Mouse (Mus musculus): ENCODE measurements around the gene Orai2. TPM values are rescaled to one million over a fixed set of nuclear protein-coding genes. Genes with fewer than 3 reads are reported as not detected.
"Not testable (repeated sequence)": the region's sequence is repeated elsewhere in the genome, so short reads cannot be mapped to it uniquely, and the experiment has no call there.

Orai2 gene
- 1 to 10 TPM in 1 of 4 experiments, under 1 TPM in 3; 0.32 to 1.0 (median 0.45) TPM for total RNA-seq (2022)

DNA sequence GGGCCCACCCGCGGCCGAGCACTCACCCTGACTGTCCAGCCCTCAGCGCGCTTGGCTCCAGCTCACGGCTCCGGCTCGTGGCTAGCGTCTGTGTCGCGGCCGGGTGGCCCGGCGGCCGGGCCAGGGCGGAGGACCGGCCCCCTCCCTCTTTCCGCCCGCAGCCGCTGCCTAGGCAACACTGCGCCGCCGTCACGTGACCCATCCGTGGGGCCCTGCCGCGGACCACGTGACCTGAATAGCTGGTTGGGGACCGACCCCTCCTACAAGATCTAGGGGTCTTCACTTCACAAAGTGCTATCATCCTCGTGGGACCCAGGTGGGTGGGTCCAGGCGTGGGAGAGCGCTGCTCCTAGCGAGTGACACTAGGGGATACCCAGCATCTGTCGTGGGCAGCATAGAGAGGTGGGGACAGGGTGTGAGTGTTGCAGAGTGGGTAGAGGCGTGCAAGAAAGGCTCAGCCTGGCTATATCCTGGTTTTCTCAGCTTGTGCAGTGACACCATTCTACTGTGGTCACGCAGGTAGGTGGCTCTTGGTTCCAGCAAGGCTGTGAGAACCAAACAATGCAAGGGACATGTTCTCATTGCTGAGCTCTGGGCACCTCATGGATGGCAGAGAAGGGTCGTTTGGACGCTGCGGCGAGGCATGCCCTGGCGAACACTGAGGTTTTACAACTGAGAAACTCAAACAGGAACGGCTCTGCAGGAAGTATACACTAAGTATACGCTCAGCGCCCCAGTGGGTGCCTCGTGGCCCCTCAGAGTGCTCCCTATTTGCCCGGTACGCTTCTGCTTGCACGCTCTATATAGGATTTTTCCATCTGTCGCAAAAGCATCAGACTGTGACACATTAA, at the start of gene Orai2:
TSS of gene Orai2 (minus strand) at position 202 of the 851 bp plus-strand sequence.
- DNase-seq (ENCODE audit: low spot score in 2 of 2): peak; percentile 34 to 52

DNA sequence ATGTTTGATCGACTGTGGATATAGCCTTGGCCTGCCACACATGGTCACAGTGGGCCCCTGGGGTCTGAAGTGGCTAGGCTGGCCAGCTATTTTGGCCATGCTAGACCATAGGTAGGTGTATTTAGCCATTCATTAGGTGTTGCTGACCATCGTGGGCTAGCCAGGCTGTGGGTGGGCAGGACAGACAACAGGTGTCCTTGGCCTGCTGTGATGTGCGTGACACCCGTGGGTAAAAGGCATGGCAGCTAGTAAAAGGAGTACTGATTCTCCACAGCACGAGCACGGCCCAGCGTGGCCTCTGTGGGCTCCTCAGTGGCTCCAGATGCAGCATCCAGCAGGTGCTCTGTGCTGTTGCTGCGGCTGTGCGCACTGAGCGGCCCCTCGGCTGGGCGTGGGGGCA, 48.1 kb upstream of the Orai2 start:
- DNase-seq (ENCODE audit: low spot score in 2 of 2): no peak

DNA sequence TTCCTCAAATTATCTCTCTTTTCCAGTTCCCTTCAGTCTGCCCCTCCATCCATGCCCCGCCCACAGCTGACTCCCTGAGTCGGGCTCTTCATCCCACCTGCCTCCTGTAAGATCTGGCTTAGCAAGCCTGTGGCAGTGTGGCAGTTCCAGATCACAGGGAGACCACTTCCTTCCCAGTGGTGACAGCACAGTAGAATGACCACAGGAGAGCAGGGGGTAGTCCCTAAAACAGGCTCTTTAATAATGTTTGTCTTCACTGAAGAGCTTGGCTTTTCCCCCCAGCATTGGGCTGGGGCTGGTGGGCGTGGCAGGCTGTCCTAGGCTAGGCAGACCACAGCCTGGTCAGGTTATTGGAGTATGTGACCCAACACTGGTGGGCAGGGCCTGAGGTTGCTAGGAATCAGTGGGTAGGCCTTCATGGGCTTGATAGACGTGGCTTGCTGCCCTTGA, 47.4 kb upstream of the Orai2 start:
- no peak for DNase-seq (ENCODE audit: low spot score in 2 of 2)

DNA sequence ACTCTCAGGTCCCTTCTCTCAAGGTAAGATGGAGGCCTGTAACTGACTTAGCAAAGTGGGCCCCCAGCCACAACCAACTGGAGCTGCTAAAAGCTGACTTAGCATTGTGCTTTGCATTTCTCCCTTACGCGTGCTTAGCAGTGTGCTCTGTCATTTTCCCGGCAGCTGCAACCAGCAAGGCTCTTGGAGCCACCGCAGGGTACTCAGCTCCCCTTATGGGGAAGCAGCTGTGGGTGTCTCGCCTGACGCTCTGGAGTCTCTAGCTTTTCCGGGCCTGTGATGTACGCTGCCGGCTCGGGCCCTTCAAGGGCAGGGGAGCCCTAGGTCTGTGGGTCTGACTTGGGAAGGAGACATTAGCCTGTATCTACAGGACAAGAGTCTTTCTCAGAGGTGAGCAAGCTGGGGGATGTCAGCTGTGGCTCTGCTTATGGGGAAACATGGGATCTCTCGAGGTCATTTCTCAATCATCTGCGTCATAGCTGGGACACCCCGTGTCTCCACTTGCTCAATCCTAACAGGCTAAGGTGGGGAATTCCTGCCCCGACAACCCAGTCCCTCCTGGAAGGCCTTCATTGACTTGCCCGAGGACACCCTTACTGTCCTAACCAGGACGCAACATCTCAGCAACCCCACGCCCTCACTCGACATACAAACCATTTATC, 46.6 kb upstream of the Orai2 start:
- DNase-seq (ENCODE audit: low spot score in 2 of 2): no peak

DNA sequence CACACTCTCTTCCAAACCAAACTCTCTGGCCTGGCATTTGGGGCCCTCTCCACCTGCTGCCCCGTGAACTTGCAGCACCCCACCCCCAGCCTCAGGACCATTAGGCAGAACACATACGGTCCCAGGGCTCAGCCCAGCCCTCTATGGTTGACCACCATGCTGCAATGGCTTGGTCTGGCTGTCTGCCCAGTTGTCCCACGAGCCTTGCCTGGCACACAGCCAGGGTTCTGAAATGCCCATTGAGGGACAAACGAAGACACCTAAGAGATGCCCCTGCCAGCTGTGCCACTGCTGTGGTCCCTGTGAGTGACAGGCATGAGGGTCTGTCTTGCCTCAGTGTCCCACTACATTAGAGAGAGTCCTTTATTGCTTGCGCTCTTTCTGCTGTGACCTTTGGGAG, 45.4 kb upstream of the Orai2 start:
- no peak for DNase-seq (ENCODE audit: low spot score in 2 of 2)

DNA sequence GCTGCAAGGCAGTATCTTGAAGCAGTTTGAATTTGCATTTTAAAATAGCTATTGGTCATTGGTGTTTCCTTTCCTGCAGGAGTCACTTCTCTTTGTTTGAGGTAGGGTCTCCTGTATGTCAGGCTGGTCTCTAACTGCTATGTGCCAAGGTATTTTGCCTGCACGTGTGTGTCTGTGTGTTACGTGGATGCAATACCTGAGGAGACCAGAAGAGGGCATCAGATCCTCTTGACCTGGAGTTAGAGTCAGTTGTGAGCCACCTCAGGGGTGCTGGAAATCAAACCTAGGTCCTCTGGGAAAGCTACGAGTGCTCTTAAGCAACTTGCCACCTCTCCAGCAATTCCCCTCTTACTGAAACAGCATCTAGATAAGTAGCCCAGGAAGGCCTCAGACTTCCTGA, 44.7 kb upstream of the Orai2 start:
- DNase-seq (ENCODE audit: low spot score in 2 of 2): no peak

DNA sequence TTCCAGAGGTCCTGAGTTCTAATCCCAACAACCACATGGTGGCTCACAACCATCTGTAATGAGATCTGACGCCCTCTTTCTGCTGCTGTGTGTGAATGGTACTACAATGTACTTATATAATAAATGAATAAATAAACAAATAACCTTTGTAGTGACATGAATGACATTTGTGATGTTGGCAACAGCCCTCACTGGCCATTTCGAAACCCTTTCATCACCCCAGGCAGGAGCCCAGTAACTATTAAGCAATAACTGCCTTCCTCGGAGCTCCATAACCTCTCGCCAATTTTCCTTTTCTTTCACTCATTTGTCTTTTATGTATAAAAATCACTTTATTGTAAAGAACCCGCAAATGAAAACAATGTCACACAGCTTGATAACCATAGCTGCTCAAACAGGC, 43.2 kb upstream of the Orai2 start:
- DNase-seq (ENCODE audit: low spot score in 2 of 2): no peak

DNA sequence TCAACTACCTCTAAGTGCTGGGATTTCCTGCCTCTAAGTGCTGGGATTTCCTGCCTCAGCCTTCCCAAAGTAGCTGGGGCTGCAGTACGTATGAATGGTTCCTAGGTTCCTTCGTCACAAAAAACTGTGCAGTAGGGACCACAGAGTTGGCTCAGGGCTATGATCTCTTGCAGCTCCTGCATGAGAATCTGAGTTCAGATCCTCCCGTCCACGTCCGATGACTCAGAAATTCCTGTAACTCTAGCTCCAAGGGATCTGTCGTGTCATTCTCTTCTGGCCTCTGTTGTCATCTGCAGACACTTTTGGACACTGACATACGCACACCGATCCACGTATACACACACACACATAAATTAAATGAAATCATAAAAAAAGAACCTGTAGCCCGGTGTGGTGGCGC, 42.2 kb upstream of the Orai2 start:
- no peak for DNase-seq (ENCODE audit: low spot score in 2 of 2)

DNA sequence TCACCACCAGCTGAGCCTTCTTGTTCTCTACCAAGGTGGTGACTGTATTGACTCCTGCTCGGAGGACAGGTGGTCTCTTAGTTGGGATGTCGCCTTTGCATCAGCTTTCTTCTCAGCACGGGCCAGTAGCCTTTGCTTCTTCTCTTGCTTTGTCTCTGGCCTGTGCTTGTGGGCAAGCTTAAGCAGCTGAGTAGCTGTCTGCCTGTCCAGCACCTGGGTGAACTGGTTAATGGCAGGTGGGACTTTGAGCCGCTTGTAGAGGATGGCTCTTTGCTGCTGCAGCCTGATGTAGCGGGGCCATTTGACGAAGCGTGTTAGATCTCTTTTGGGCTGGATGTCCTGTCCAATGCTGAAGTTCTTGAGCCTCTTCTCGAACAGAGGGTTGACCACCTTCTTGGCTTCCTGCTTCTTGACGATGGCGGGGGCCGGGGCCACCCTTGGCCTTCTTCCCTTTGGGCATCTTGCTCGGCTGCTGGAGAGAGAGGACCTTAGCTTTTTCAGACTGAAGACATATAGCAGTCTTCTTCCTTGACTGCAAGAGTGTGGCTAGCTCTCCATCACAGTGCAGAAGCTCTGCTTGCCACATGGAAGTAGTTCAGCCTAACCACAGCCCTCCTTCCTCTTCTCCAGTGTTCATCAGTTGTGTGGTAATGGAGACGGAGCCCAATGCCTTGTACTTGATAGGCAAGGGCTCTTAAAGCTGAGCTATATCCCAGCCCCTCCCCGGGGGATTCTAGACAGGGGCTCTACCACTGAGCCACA, 41.0 kb upstream of the Orai2 start:
- not testable (repeated sequence) for DNase-seq (ENCODE audit: low spot score in 2 of 2)

DNA sequence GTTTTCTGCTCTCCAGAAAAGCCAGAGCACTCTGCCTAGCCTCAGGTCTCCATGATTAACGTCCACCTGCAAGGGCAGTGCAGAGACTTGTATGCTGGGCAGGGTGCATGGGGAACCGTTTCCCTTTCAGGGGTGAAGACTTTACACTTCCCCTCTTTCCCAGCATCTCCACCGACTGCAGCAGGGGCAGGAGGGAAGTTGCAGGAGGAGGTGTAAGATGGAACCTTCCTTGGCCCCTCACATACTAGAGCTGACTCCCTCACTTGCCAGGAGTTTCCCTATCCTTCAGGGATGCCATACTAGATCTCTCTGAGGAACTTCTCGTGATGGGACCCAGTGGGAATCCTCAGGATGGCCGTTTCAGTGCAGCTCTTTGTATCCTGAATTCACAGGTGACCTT, 40.0 kb upstream of the Orai2 start:
- no peak for DNase-seq (ENCODE audit: low spot score in 2 of 2)

DNA sequence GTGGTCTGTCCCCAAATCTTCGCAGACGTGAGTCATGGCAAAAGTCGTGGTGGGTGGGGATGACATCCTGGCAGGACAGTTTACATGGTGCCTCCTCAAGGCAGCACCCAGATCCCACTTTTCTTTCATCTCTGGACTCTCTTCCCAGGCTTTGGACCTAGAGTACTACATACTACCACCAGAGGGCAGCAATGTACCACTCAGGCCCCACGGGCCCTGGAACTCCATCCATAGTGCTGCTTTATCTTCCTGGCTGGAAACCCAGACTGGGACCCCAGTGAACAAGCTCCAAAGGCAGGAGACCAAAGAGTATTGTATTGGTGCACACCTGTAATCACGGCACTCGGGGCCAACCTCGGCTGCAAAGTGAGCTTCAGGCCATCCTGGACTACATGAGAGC, 31.3 kb upstream of the Orai2 start:
- peak; percentile 37 to 39 for DNase-seq (ENCODE audit: low spot score in 2 of 2)

DNA sequence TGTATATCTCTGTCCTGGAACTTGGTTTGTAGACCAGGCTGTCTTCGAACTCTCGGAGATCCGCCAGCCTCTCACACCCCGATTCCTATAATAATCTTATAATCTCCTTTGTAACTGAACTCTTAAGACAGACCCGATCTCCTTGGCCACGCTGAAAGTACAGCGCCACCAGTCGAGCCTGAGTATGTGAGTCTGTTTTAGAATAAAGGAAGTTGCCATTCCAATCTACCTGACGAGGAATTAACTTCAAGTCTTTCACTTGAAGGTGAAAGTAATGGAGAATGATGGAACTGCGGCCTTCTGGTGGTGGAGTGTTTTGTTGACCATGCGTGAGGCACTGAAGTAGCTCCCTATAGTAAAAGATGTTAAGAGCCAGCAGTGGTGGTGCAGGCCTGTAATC, 29.0 kb upstream of the Orai2 start:
- no peak for DNase-seq (ENCODE audit: low spot score in 2 of 2)

DNA sequence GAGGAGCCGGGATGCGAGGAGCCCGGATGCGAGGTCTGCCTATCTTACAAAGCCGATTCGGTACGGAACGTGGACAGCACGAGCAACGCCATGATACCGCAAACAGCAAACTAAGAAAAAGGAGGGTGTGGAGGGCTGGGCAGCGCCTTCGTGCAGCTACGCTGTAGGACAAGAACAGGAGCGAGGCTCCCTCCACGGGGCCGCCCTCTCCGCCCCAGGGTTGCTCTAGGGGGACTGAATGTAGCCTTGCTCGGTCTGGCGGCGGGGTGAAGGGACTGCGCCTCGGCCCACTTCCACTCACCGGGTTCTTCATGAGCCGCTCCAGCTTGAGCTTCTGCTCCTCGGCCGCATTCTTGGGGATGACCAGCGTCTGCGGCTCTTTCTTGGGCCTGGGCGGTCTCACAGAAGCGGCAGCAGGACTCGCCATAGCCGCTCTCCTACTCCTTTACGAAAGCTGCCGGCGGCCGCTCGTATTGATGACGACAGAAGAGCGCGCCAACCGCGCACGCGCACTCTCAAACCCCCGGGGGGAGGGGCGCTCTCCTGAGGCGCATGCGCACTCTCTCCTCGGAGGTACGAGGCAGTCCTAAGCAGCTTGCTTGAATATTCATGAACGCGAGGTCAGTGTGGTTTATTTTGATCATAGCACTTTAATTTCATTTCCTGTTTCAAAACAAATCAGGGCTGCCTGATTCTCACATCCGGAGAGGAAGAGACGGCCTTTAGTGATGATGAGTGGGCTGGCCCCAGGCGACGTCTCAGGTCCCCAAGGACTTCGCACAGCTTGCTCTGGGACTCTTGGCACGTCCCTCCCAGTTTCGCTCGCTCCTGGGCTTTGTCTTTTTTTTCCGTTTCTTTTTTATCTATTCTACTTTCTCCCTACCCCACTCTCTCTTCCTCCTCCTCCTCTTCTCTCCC, 28.2 kb upstream of the Orai2 start, which contains the start of gene Prkrip1:
TSS of gene Prkrip1 (minus strand) at position 490 of the 918 bp plus-strand sequence.
- peak; percentile 87 to 88 for DNase-seq (ENCODE audit: low spot score in 2 of 2)

DNA sequence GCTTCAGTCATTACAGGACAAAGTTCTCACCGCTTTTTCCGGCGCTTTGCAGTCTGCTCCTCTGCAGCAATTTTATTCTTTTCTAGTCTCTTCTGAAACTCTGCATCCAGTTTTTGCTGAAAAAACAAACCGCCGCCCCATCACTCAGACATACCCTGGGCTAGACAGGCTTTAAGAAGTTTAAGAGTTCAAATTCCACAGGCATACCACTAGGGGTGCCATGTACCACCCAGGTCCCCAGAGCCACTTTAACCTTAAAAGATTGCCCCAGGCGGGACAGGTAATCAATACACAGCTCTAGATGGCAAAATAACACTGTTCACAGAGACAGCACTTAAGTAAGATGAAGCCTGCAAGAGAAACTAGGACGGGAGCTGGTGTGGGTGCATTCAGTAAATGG, 21.4 kb upstream of the Orai2 start:
- DNase-seq (ENCODE audit: low spot score in 2 of 2): no peak

DNA sequence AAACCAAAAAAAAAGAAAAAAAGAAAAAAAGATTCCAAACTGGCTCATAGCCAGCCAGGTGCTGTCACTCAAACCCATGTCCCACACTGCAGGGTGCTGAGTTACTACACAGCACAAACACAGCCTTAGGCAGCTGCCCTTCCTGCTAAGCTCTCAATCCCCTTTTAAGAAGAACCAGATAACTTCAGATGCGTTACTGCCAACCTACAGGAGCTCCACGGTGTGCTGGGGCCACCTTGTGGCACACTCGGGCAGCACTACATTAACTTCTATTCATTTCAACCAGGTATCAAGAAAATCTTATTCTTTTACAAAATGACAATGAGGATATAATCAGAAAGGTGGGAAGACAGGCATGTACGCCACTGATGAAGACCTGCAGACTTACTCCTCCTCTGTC, 16.2 kb upstream of the Orai2 start:
- peak; percentile 28 to 40 for DNase-seq (ENCODE audit: low spot score in 2 of 2)

DNA sequence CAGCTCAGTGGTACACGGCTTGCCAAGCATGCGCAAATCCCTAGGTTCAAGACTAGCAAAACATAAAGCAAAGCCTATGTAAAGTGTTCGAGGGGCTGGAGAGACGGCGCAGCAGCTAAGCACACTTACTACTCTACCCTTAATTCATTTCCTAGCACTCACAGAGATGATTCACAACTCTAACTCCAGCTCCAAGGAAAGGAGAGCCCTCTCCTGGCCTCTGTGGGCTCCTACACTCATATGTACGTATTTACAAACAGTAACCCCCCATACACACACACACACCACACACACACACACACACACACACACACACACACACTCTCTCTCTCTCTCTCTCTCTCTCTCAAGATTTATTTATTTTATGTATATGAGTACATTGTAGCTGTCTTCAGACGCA, 13.3 kb upstream of the Orai2 start:
- DNase-seq (ENCODE audit: low spot score in 2 of 2): no peak

DNA sequence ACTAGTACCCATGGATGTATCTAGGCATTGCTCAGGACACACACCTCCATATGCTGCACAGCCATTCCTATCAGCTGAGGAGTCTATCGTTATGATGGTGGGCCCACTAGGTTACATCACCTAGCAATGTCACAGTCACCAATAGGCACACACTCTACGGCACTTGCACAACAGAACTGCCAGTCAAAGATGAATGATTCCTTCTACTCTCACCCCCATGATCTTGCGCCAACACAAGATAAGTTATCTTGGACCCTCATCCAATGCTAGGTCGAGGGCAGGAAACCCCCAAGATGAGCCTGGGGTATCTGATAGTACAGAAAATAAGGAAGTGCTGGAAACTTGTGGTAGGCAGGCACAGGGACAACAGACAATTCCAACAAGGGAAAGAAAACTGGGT, 12.3 kb upstream of the Orai2 start:
- DNase-seq (ENCODE audit: low spot score in 2 of 2): no peak

DNA sequence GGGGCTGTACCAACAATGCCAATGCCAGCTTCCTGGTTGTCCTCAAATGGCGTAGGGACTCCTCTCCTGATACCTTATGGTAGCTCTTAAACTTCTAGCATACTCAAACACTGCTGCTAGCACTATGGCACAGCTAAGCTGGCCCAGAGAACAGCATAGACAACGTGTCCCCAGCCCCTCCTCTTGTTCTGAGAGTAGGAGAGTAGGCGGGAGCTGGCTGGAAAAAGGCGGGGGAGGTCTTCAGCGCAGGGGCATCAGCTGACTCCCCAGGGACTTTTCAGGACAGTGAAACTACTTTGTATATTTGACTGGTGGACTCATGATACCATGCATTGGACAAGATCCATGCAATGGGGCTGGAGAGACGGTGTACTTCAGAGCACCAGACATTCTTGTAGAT, 11.5 kb upstream of the Orai2 start:
- DNase-seq (ENCODE audit: low spot score in 2 of 2): no peak

DNA sequence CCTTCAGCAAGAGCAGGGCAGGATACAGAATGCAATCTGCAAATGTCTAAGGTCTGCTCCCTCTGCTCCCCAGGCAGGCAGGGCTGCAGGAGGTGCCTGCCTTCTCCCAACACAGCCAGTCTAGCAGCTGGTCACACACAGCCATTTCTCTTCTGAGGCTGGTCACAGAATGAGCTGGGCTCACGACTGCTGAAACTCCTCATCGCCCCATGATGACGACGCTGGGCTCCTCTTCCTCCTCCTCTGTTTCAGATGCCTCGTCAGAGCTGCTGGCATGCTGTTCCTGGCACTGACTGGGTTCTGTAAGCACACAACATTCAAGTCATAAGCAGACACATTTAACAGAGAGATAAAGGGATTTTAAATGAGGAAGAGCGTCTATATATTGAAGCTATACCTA, 10.7 kb upstream of the Orai2 start:
- no peak for DNase-seq (ENCODE audit: low spot score in 2 of 2)

DNA sequence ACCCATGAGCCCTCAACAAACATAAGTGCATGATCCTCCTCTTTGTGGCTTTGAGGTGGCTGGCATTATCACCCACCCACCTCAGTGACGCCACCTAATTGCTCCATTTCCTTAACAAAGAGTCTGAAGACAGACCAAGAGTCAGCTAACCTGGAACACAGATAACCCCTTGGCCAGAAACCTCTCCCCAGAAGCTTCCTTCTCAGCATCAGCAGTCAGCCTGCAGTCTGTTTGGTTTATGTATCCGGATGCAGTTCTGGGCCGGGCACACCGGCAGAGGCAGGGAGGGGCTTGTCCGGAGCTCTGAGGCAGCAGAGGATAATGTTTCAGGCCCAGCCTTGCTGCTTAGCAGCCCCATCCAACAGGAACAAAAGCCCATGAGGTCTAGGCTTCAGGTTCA, 9.1 kb upstream of the Orai2 start:
- DNase-seq (ENCODE audit: low spot score in 2 of 2): no peak

Measured in gastrocnemius, adult 8-10 months (tissue).